Mouse (Mus musculus) hindbrain, embryonic 11.5 days (tissue): Measurements from ENCODE around the gene Rac3. TPM values are rescaled to one million over a fixed set of nuclear protein-coding genes. Genes with fewer than 3 reads are reported as not detected.

ENCODE experiments used
- ATAC-seq: fragments of 200-750 bp; cut with Nextera tagmentation; 2 replicates; pipeline ENCODE4 v1.8.0; 2017; ENCODE audit warnings: mild to moderate bottlenecking, moderate TSS enrichment, moderate library complexity; ENCODE audit not compliant: low FRiP score
- DNase-seq: peaks from one replicate; pipeline ENCODE4 v3.0.0-alpha.2; 2015; ENCODE audit warnings: low spot score
- H3K27ac ChIP-seq: fragments of 300-500 bp; sonication (generic); 2 replicates; pipeline ENCODE4 v1.5.1; 2014; ENCODE audit warnings: mild to moderate bottlenecking, low read depth, low read length
- H3K27me3 ChIP-seq: fragments of 300-500 bp; sonication (generic); 2 replicates; pipeline ENCODE4 v1.6.1; 2014; ENCODE audit warnings: mild to moderate bottlenecking, low read length, moderate library complexity, mixed read lengths; ENCODE audit not compliant: control insufficient read depth, insufficient read depth
- H3K36me3 ChIP-seq: fragments of 300-500 bp; sonication (generic); 2 replicates; pipeline ENCODE4 v1.6.1; 2014; ENCODE audit warnings: mild to moderate bottlenecking, low read length, moderate library complexity, mixed read lengths; ENCODE audit not compliant: control insufficient read depth, insufficient read depth
- H3K4me1 ChIP-seq: fragments of 300-500 bp; sonication (generic); replicated peaks from 2 replicates; pipeline ENCODE4 v1.6.1; 2014; ENCODE audit warnings: low read length, mixed read lengths; ENCODE audit not compliant: control insufficient read depth, insufficient read depth
- H3K4me2 ChIP-seq: fragments of 300-500 bp; sonication (generic); replicated peaks from 2 replicates; pipeline ENCODE4 v1.6.1; 2014; ENCODE audit warnings: mild to moderate bottlenecking, low read depth, low read length
- H3K4me3 ChIP-seq: fragments of 300-500 bp; sonication (generic); 2 replicates; pipeline ENCODE4 v1.5.1; 2014; ENCODE audit warnings: low read depth, low read length
- H3K9ac ChIP-seq: fragments of 300-500 bp; sonication (generic); 2 replicates; pipeline ENCODE4 v1.6.1; 2014; ENCODE audit warnings: low read depth, low read length
- H3K9me3 ChIP-seq: fragments of 300-500 bp; sonication (generic); 2 replicates; pipeline ENCODE4 v1.6.1; 2016; ENCODE audit warnings: low read length; ENCODE audit not compliant: control insufficient read depth
- WGBS: fragments of 180-500 bp; shearing (Covaris S2); extraction: QIAGEN DNeasy Blood & Tissue Kit; methylation state at CpG from one replicate; pipeline ENCODE4 v1.1.7; 2014; 5-methylcytosine and 5-hydroxymethylcytosine counted together
- polyA plus RNA-seq: library from polyadenylated mRNA; unstranded; fragments of >200 nt; fragmentation: Nextera tagmentation; extraction: Ambion mirVana; gene quantifications from 2 replicates; pipeline ENCODE4 v1.2.1, GENCODE M21; 2014

Gene Rac3
- polyA plus RNA-seq, 1 experiment from 2014 or later, result 18.2 TPM

GRCm38 (mm10) chr11:120772749-120773148, 51.5 kb downstream of the Rac3 start:
- no peak overlapping the region for H3K9ac ChIP-seq
- no peaks in the 10 kb centered on the region for H3K27me3 ChIP-seq
- DNase-seq, result no peak
- no peak overlapping the region for H3K27ac ChIP-seq
- H3K4me2 ChIP-seq, result no peak overlapping the region
- 80% methylated on average over 3 of the region's 3 CpGs for WGBS
- no peak for ATAC-seq
- no peaks in the 10 kb centered on the region for H3K9me3 ChIP-seq
- H3K36me3 ChIP-seq, result no peaks in the 10 kb centered on the region
- no peak overlapping the region for H3K4me3 ChIP-seq
- H3K4me1 ChIP-seq, result no peaks in the 10 kb centered on the region

Other genes starting within 250 kb of the Rac3 start
- 139 and 141 TPM in 2 replicates for gene Mrpl12, start 236.9 kb upstream of the Rac3 start, polyA plus RNA-seq
- 35.2 and 35.4 TPM in 2 replicates for gene Slc25a10, start 229.6 kb upstream of the Rac3 start, polyA plus RNA-seq
- gene Gcgr, start 190.8 kb upstream of the Rac3 start, polyA plus RNA-seq, result 0.31 and 0.56 TPM in 2 replicates
- gene Mcrip1, start 171.7 kb upstream of the Rac3 start, polyA plus RNA-seq, result 245 and 256 TPM in 2 replicates
- gene Ppp1r27, start 170.3 kb upstream of the Rac3 start, polyA plus RNA-seq, result not detected in 2 replicates
- 504 and 527 TPM in 2 replicates for gene P4hb, start 148.2 kb upstream of the Rac3 start, polyA plus RNA-seq
- gene Arhgdia, start 139.8 kb upstream of the Rac3 start, polyA plus RNA-seq, result 576 and 591 TPM in 2 replicates
- 686 and 764 TPM in 2 replicates for gene Alyref, start 123.1 kb upstream of the Rac3 start, polyA plus RNA-seq
- gene Anapc11, start 123.0 kb upstream of the Rac3 start, polyA plus RNA-seq, result 195 TPM in 2 replicates
- 0.42 TPM in 1 of 2 replicates, not detected in the other for gene Npb, start 113.0 kb upstream of the Rac3 start, polyA plus RNA-seq
- gene Pcyt2, start 103.5 kb upstream of the Rac3 start, polyA plus RNA-seq, result 104 and 105 TPM in 2 replicates
- 33.2 and 36.6 TPM in 2 replicates for gene Sirt7, start 96.2 kb upstream of the Rac3 start, polyA plus RNA-seq
- 21.8 and 23.5 TPM in 2 replicates for gene Mafg, start 87.9 kb upstream of the Rac3 start, polyA plus RNA-seq
- 28.2 and 30.2 TPM in 2 replicates for gene Pycr1, start 77.7 kb upstream of the Rac3 start, polyA plus RNA-seq
- 0.19 and 0.49 TPM in 2 replicates for gene Myadml2, start 73.3 kb upstream of the Rac3 start, polyA plus RNA-seq
- 1.7 and 2.1 TPM in 2 replicates for gene Notum, start 60.3 kb upstream of the Rac3 start, polyA plus RNA-seq
- 117 and 122 TPM in 2 replicates for gene Aspscr1, start 48.5 kb upstream of the Rac3 start, polyA plus RNA-seq
- 115 and 121 TPM in 2 replicates for gene Cenpx, start 7.7 kb upstream of the Rac3 start, polyA plus RNA-seq
- gene Lrrc45, start 7.5 kb upstream of the Rac3 start, polyA plus RNA-seq, result 30.7 and 34.4 TPM in 2 replicates
- gene Dcxr, start 5.8 kb downstream of the Rac3 start, polyA plus RNA-seq, result 14.3 and 15.2 TPM in 2 replicates
- gene Cbr2, start 10.6 kb downstream of the Rac3 start, polyA plus RNA-seq, result 0.82 and 1.6 TPM in 2 replicates
- gene Hmga1b, start 41.3 kb downstream of the Rac3 start, polyA plus RNA-seq, result 5.6 and 7.0 TPM in 2 replicates
- 28.8 and 29.4 TPM in 2 replicates for gene Rfng, start 62.7 kb downstream of the Rac3 start, polyA plus RNA-seq
- gene Gps1, start 62.8 kb downstream of the Rac3 start, polyA plus RNA-seq, result 264 and 272 TPM in 2 replicates
- 70.9 and 71.3 TPM in 2 replicates for gene Dus1l, start 74.9 kb downstream of the Rac3 start, polyA plus RNA-seq
- 76.0 and 94.1 TPM in 2 replicates for gene Fasn, start 103.1 kb downstream of the Rac3 start, polyA plus RNA-seq
- gene Ccdc57, start 211.4 kb downstream of the Rac3 start, polyA plus RNA-seq, result 3.9 and 4.7 TPM in 2 replicates
- gene Slc16a3, start 227.0 kb downstream of the Rac3 start, polyA plus RNA-seq, result 25.8 and 32.0 TPM in 2 replicates